Mouse (Mus musculus) gonadal fat pad, adult 2 months (tissue): ENCODE data around the gene Ntn4. TPM values are rescaled to one million over a fixed set of nuclear protein-coding genes. Genes with fewer than 3 reads are reported as not detected.

Experiments
- DNase-seq: peaks from one replicate; pipeline ENCODE4 v3.0.0-alpha.2; 2012; ENCODE audit warnings: low read depth
- polyA plus RNA-seq: library from polyadenylated mRNA; depleted of rRNA; stranded (reverse); fragments of >200 nt; gene quantifications from 2 replicates; pipeline ENCODE4 v1.2.3, GENCODE M21; 2012; rRNA removed

The Ntn4 gene
- 6.7 and 7.6 TPM in 2 replicates for polyA plus RNA-seq

DNA sequence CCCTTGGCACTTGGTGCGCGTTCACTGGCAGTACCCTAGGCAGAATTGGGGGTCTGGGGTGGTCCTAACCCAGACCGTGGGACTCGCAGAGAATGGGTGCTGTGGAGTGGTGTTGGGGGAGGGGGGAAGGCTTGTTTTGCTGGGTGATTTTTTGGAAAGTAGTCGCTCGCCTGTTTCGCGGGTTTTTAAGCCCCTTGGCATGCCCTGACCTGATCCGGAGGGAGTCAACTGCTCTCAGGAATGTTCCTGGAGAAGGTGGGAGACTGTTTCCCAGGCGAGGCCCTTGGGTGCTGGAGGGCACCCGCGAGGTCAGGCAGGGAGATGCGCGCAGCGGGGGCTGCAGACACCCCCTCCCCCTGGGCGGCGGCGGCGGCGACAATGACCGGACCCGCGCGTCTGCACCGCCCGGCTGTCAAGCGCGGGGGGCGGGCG, at the start of gene Ntn4:
TSS of gene Ntn4 (plus strand) at position 161 of the 432 bp plus-strand sequence.
- DNase-seq, result no peak

DNA sequence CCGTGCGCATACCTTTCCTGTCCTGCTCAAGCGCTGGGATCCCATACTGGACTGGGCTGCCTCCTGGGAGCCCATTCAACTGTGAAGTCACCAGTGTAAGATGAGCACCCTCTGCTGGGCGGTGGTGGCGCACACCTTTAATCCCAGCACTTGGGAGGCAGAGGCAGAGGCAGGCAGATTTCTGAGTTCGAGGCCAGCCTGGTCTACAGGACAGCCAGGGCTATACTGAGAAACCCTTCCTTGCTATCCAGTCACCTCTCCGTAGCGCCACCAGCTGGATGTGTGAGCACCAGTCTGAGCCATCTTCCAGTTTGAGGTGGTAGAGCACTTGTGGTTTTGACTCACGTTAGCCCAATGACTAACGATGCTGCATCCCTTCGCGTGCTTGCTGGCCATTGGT, 48.0 kb upstream of the Ntn4 start:
- DNase-seq, result no peak

DNA sequence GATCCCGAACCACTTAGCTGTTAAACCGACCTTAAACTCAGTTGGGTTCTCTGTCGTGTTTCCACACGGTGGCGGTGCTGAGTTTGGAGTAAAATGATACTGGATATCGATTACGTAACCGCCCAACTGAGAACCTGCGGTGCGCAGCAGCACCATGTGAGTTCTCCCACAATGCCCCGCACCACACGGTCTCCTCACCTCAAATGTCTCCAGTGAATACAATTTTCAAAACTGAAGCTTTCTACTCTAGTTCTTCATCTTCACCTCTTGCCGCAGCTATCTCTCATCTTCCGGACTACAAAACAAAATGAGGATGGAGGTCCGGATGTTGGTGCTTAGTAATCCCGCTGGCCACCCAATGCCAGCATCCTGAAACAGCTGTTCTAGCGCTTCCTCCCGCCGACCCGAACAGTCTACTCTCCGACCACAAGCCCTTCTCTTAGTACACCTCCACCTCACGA, 46.4 kb upstream of the Ntn4 start:
- DNase-seq, result no peak

DNA sequence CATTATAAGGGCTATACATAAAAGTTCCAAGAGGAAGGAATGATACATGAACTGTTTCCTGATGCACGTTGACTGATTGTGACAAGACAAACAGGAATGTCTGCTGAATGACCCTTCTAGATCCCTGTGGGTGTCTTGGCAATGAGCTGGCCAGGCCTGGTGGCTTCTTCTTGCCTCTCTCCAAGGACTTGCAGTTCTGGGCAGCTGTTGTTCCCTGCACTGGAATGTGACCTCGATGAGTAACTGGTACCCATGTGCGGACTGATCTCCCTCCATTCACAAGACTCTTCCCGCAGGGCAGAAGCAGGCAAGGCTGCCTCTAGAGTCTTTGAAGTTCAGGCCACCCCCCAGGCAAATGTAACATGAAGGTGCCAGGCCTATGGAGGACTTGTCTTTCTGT, 44.6 kb upstream of the Ntn4 start:
- DNase-seq, result no peak

DNA sequence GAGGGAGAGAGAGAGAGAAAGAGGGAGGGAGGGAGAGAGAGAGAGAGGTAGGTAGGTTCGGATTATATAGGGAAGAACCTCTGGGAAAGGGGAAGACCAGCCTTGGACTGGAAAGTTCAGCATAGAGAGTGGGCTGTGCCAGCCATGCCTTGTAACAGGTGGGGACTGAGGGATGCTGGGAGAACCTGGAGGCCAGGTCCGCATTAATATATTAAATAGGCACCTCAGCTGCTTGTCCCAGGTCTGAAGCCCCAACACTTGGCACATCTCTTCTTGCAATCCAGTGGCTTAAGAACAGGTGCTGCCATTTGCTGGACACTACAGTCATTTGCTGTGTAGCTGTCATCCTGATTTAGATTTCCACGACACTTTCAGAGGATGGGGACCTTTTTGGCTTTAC, 43.8 kb upstream of the Ntn4 start:
- no peak for DNase-seq

DNA sequence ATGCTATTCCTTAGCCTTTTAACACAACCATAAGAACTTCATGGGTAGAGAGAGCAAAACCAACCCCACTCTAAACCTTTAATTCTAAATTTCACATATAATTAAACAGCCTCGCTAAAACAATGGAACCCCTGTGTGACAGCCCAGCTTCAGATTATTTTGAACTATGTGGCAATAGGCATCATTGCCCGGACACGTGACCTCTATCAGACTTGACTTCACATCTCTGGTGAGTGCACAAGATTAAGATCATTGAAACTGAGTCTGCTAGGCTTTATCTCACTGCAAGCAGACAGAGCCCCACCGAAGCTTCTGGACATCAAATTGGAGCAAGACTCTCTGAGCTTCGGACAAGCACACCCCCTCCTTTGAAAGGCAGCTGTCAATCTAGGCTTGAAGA, 38.2 kb upstream of the Ntn4 start:
- DNase-seq, result no peak

DNA sequence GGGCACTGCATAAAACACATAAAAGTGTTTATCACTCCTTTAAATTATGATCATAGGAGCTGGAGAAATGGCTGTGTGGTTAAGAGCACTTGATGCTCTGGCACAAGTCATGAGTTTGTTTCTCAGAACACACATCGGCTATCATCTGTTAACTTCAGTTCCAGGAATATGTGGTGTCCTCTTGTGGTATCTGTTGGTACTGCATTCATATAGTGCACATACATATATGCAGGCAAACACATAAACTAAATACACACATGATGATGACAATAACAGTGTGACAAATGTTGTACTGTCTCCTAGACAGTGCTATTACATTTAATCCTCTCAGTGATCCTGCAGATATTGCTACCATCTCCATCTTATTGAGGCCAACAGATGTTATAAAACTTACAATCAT, 37.2 kb upstream of the Ntn4 start:
- DNase-seq, result no peak

DNA sequence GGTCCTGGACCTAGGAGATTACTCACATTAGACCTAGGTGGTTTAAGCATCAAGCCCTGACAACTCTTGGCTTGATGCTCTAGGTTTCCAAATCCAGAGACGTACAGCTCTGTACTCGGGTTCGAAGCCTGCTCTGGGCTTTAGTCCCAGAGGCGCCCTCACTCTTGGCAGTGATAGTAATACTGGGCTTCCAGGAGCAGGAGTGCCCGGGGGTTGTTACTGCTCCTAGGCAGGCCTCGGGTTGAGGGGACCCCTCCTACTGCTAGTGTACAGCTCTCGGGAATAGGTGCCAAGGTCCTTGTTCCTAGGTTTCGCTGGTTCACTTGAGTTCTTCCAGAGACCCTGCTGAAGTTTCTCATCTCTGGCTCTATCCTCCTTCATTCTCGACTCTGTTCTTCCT, 34.2 kb upstream of the Ntn4 start:
- no peak for DNase-seq

DNA sequence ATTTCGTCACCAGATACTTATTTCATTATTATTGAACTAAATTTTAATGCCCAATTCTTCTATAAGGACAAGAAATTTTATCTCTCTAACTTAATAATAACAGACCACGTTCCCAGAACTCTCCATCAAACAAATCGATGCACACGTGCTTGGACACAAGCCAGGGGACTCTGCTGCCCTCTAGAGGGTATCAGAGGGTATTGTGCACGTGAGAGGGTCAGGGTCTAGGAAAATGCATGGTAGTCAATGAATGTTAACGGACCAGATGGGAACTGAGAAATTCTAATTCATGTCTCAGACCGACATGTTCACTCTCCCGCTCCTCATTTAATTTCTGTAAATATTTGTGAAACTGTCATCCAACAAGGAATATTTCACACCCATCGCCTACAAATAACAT, 32.4 kb upstream of the Ntn4 start:
- DNase-seq, result no peak

DNA sequence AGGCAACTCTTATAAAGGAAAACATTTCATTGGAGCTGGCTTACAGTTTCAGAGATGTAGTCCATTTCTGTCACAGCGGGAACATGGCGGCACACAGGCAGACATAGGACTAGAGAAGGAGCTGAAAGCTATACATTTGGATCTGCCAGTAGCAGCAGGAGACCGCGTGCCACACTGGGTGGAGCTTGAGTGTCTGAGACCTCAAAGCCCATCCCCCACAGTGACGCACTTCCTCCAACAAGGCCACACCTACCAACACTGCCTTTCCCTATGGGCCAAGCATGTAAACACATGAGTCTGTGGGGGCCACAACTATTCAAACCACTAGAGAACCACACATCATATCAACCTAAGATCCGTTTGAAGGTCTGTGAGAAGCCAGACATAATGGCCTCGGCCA, 31.2 kb upstream of the Ntn4 start:
- DNase-seq, result no peak

DNA sequence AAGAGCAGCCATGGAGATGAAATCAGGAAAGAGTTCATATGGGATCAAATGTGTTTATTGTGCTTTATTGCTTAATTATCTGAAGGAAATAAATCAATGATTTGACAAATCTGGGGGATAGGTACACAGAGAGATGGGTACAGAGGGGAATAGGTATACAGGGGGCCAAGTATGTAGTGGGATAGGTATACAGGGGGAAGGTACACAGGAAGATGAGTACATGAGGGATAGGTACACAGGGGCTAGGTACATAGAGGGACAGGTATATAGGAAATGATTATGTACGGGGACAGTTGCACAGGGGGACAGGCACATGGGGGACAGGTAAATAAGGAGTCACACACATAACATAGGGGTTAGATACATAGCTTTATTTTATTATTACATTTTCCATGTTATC, 29.6 kb upstream of the Ntn4 start:
- DNase-seq, result no peak

DNA sequence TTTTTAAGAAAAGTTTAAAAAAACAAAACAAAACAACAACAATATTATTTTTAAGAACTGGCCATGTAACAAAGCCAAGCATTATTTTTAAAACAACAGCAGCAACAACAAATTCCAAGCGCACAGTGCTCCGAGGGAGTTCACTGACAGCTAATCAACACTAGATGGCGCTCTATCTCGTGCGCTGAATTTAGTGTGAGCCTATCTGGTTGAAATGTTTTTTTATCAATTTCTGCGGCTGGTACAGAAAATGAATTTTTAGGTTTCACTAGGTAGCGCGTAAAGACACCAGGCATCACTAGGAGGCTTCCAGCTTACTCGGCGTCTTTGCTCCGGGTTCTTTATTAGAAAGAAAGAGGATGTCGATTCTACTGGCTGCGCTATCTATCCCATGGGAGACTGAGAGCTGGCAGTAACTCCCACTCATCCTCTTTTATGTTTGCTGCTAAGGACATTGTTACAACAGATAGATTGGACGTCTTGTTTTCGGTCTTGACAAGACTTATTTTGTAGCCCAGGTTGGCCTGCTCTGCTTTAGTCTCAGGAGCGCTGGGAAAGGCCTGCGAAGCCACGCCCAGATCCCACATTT, 29.0 kb upstream of the Ntn4 start:
- no peak for DNase-seq

DNA sequence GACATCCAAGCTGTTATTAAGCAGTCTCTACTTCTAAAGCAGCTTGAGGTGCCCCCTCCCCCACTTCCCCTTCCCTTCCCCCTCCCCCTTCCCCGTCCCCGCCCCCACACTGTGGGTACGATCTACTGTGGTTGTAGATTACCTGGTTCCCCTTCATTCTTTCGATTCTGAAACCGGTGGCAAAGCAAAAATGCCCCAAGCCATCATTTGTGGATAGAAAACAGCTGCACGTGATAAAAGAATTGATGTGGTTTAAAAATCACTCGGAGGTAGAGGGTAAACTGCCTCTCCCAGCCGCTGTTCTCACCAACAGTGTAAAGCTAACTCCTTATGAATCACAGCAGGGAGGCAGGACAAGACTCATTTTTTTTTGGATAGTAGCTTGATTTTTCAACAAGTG, 25.6 kb upstream of the Ntn4 start:
- DNase-seq, result no peak

DNA sequence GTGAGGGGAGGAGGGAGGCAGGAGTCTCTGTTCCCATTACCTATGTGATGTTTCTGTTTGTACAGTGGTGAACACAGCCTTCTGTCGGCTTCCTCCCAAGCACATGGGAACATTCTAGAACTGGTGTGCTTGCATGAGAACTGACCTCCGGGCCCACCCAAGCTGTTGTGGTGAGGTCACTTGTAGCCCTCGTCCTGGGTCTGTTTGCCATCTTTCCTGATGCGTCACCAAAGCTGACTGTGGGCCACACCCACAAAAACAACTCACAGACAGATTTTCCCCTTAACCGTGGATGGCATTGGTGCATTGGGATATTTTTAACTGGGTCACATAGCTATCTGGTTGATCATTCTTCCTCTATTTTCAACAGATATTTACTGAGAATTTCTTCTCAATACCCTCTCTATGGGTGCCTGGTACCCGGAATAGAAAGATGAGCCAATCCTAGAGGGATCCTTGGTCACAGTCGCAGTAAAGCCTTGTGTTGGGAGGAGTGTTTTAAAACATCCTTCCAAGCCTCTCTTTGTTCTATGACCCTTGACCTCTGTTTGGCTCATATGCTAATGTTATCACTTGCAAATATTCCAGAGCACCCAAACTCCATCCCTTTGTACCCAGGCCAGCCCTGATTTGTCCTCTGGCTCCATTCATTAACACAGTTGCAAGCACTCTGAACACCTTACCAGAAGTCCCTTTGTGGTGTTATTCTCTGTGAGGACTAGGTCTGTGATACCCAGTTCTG, 19.9 kb upstream of the Ntn4 start:
- DNase-seq, result no peak

DNA sequence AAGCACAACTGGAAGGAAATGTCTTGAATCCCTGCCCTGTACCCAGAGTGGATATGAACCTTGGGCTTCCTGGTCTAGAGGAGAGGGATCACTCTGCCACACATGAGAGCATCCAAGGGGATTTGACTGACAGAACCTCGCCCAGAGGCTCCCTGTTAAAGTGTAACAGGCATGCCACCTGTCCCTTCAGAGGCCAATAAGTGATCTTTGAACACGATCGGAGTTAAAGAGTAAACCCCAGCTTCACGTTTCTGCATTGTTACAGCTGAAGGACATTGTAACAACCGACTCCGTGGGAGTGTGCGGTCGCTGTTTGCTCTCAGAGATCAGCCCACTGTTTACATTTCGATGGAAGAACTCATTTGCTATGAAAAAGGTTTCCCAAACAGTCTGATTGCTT, 16.8 kb upstream of the Ntn4 start:
- no peak for DNase-seq

DNA sequence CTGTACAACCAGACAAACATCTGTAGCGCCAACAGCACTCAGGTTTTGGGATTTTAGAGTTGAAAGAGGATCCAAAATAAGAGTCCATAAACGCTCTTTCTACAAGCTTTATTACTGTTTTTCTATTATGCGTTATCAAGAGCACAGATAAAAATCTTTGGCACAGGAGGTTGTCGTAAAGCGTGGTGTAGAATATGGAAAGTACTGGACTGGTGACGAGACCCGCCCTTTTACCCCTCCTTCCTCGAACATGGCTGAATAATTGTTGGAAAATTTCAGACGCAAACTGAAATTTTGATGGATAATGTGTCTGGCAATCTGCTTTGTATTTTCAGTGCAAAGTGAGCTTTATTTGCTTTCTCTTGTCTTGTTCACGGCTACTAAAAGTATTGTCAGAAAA, 16.3 kb upstream of the Ntn4 start:
- DNase-seq, result no peak

DNA sequence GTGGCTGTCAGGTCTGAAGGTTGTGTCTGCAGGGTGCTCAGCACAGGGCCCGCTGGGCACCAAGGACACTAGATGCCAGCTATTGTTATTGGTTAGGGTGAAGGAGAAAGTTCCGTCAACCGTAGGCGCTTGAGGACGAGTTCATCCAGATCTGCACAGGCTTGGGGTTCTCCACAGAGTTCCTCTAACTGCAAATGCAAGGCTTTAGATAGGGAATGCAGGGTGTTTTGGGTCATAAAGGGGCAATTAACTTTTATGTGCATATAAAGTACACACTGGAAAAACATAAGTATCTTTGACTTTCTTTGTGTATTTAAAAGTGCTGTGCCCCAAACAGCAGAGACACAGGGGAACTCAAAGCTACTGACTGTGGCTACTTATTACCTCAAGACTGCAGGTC, 10.2 kb upstream of the Ntn4 start:
- no peak for DNase-seq

DNA sequence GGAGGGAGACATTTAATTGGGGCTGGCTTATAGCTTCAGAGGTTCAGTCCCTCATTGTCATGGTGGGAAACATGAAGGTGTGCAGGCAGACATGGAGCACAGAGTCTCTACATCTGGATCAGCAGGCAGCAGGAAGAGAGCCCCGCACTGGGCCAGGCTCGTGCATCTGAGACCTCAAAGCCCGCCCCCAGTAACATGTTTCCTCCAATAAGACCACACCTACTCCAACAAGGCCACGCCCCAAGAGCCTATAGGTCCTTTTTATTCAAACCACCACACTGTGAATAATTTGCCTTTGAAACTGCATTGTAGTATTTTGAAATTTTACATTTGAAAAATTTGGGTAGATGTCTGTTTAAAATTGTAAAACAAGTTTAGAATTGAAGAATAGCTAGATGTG, 8.4 kb upstream of the Ntn4 start:
- no peak for DNase-seq

DNA sequence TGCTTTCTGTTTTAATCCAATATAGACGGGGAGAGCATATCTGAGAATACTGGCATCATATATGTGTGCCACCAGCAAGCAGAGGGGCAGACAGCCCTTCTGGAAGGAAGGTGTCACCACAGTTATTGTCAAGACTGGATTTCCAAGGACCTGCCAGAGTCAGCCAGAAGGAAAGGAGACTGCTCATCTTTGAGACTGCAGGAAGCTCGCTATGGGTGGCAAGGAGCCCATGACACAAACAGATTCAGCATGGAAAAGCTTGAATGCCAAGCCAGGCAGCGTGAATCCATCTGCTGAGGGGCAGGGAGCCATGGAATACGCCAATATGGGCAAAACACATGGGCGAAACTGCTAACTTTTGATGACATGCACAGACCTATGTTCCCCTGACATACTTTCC, 6.9 kb upstream of the Ntn4 start:
- no peak for DNase-seq

DNA sequence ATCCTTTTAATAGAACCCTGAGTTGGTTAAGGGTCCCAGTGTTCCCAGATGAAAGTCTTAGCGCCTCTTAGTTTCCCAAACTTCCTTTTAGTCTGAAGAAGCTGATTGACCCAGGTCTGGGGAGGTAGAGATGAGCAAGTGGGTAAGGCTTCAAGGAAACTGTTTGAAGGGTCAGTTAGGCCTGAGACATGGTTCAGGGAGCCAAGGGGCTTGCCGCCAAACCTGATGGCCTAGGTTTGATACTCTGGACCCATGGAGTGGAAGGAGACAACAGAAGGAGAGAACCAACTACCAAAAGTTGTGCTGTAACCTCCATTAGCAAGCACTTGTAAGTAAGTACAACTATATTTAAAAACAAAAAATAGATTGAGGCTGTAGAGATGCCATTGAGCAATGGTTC, 6.5 kb upstream of the Ntn4 start:
- no peak for DNase-seq

DNA sequence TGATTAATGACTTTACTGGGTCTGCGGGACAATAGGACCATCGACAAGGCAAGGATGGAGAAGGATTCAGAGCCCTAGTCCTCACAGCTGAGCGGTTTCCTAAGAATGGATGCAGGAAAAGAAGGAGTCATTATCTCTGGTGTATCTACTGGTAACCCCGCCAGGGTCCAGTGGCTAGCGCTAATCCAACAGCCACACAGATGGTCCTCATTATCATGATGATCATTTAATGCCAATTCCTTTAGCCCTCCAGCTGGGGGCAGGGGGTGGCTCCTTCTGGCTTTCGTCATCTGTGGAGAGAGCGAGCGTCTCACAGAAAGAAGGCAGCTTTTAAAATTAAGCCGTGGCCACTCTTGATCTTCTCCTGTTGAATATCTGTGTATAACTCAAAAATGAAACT, 4.5 kb upstream of the Ntn4 start:
- no peak for DNase-seq

DNA sequence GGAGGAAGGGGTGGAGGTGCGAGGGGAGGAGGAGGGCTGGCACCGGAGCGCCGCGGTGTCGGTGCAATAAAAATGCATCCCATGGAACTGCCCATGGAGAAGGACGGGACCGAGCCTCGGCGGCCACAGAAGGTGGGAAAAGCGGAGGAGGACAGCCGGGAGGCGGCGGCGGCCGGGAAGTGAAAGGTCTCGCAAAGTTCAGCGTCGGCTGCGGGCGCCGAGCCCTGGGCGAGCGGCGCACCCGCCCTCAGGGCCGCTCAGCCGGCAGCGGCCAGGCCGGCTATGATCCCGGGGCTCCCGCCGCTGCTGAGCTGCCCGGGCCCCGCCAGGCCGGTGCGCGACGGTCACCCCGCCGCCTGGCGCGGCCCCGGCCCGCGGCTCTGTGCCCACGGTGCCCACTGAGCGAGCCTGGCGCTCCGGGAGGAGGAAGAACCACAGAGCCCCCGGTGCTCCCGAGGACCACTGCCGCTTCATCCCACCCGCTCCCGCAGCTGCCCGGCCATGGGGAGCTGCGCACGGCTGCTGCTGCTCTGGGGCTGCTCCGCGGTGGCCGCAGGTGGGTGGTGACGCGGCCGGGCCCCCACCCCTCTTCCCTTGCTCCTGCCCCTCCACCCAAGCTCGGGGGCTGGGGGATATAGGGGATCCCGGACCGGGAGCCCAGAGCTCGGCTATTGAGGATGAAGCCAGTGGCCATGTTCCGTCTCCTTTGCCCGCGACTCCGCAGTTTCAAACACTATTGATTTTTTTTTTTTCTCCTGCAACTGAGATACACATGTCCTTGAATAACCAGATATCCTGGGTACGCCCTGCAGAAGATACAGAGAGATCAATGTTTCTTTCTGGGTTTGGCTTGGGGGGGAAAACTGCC, 706 bp downstream of the Ntn4 start:
- no peak for DNase-seq
